Mouse (Mus musculus) megakaryocyte, embryonic 14.5 days (primary cell): ENCODE data around the gene Schip1.

Experiments used
- FLI1 ChIP-seq: IDR thresholded peaks from 2 replicates; pipeline ENCODE4 v1.6.1; 2012; ENCODE audit warnings: low read length, inconsistent platforms, mixed read lengths
- GATA1 ChIP-seq: IDR thresholded peaks from 3 replicates; pipeline ENCODE4 v1.6.1; 2012; ENCODE audit warnings: mixed read lengths, low read length, inconsistent platforms, borderline replicate concordance

GRCm38 (mm10) chr3:68593073-68593867 is 528.7 kb downstream of the Schip1 start:
- TF ChIP-seq GATA1 (no peak), FLI1 (no peak)
